Mouse (Mus musculus) kidney, postnatal 0 days (tissue): ENCODE results near the gene Taf13. TPM values are rescaled to one million over a fixed set of nuclear protein-coding genes. Genes with fewer than 3 reads are reported as not detected.

Source experiments
- ATAC-seq: fragments of 200-750 bp; cut with Nextera tagmentation; replicated peaks from 2 replicates; pipeline ENCODE4 v1.8.0; 2017; ENCODE audit warnings: low read depth, moderate number of reproducible peaks, moderate TSS enrichment, moderate library complexity; ENCODE audit not compliant: low FRiP score
- DNase-seq: peaks from one replicate; pipeline ENCODE4 v3.0.0-alpha.2; 2016; ENCODE audit warnings: low spot score
- H3K27ac ChIP-seq: fragments of 300-500 bp; sonication (generic); 2 replicates; pipeline ENCODE4 v1.5.1; 2014; ENCODE audit warnings: mild to moderate bottlenecking
- H3K27me3 ChIP-seq: fragments of 300-500 bp; sonication (generic); 2 replicates; pipeline ENCODE4 v1.6.1; 2014; ENCODE audit warnings: low read length, mixed read lengths; ENCODE audit not compliant: insufficient read depth
- H3K36me3 ChIP-seq: fragments of 300-500 bp; sonication (generic); 2 replicates; pipeline ENCODE4 v1.6.1; 2014; ENCODE audit warnings: low read length, mixed read lengths; ENCODE audit not compliant: insufficient read depth
- H3K4me1 ChIP-seq: fragments of 300-500 bp; sonication (generic); replicated peaks from 2 replicates; pipeline ENCODE4 v1.6.1; 2014; ENCODE audit warnings: antibody characterized with exemption, low read length, mixed read lengths; ENCODE audit not compliant: insufficient read depth
- H3K4me2 ChIP-seq: fragments of 300-500 bp; sonication (generic); 2 replicates; pipeline ENCODE4 v1.6.1; 2014; ENCODE audit warnings: mild to moderate bottlenecking, low read length, moderate library complexity, mixed read lengths
- H3K4me3 ChIP-seq: fragments of 300-500 bp; sonication (generic); replicated peaks from 2 replicates; pipeline ENCODE4 v1.5.1; 2014; ENCODE audit warnings: low read depth, low read length
- H3K9ac ChIP-seq: fragments of 300-500 bp; sonication (generic); 2 replicates; pipeline ENCODE4 v1.6.1; 2014; ENCODE audit warnings: low read depth, low read length
- H3K9me3 ChIP-seq: fragments of 300-500 bp; sonication (generic); replicated peaks from 2 replicates; pipeline ENCODE4 v1.6.1; 2016; ENCODE audit warnings: low read length, inconsistent platforms, mixed read lengths
- CTCF ChIP-seq: IDR thresholded peaks from 2 replicates; pipeline ENCODE4 v1.5.1; 2016; ENCODE audit warnings: antibody characterized with exemption, low read depth, mild to moderate bottlenecking, moderate library complexity
- WGBS: fragments of 180-500 bp; shearing (Covaris S2); extraction: QIAGEN DNeasy Blood & Tissue Kit; methylation state at CpG from one replicate; pipeline ENCODE4 v1.1.7; 2014; 5-methylcytosine and 5-hydroxymethylcytosine counted together
- polyA plus RNA-seq: library from polyadenylated mRNA; unstranded; fragments of >200 nt; fragmentation: Nextera tagmentation; extraction: Ambion mirVana; gene quantifications from 2 replicates; pipeline ENCODE4 v1.2.1, GENCODE M21; 2015

The Taf13 gene
- polyA plus RNA-seq, 1 experiment from 2014 or later, result 38.3 TPM

DNA sequence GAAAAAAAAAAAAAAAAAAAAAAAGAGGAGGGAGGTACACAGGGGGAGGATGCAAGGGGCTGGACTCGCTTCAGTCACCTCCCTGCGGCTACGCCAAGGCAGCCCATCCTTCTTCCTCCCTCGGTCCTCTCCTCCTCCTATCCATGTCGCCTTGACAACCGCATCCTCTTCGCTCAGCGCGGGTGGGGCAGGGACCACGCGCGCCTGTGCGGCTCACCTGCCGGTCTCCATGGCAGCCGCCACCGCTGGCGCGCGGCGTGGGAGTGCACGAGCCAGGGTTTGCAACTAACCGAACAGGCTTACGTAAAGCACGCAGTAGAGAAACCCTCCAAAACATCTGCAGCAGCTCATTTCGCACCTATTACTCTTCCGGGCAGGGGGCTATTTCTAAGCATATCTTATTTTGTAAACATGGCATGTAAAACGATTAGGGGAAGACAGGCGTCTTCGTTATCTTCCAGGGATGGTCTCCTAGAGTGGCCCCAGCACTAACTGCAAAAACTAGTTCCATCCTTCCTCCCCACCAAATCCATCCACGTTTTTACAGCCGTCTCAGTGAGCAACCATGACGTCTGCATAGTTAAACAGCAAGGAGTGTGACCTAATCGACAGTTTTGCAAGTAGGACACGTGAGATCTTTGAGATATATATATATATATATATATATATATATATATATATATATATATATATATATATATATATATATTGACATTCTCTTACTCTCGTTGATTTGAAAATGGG is 34.8 kb upstream of the Taf13 start, which contains the start of gene 5330417C22Rik:
Gene 5330417C22Rik (minus strand): TSS at position 20 of the 744 bp plus-strand sequence.
- Histone ChIP-seq H3K9me3 (no peaks in the 10 kb centered on the region), H3K4me2 (peak within 1 kb of the TSS; percentile 58), H3K27me3 (0 out of 2 replicates have a peak, but pooled peaks cover 4% of the 10 kb centered on the region), H3K36me3 (no peaks in the 10 kb centered on the region), H3K4me3 (peak within 1 kb of the TSS; percentile 25), H3K27ac (no peak within 1 kb of the TSS), H3K9ac (no peak within 1 kb of the TSS), H3K4me1 (no peaks in the 10 kb centered on the region)
- peak; percentile 77 for ATAC-seq
- no peak for TF ChIP-seq CTCF
- 1% methylated on average over 34 of the region's 35 CpGs for WGBS
- DNase-seq, result peak; percentile 47

DNA sequence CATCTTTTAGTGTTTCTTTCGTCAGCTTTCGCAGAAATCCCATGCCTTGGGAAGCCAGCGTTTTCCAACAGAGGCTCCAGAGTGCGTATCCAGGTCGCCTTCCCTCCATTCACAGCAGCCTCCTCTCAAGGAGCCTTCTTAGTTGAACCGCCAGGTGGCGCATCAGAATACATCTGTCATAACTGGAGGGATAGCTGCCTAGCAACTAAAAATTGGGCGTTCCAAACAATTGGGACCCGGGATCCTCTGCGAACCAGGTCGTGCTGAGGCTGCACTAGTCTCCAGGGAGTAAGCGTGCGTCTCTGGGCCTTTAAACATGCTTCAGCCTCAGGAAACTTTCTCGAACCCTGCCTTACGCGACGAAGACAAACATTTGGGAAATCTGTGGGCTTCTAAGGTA is 34.2 kb upstream of the Taf13 start:
- 4% methylated on average over 17 of the region's 17 CpGs for WGBS
- H3K36me3 ChIP-seq, result no peaks in the 10 kb centered on the region
- 0 out of 2 replicates have a peak, but pooled peaks cover 4% of the 10 kb centered on the region for H3K27me3 ChIP-seq
- H3K4me1 ChIP-seq, result no peaks in the 10 kb centered on the region
- peak; percentile 45; the same call in 1 of the 2 replicates for ATAC-seq
- 0 out of 2 replicates have a peak overlapping the region, but pooled peaks have one; percentile 2 for H3K4me3 ChIP-seq
- H3K4me2 ChIP-seq, result peak overlapping the region; percentile 48
- H3K9me3 ChIP-seq, result no peaks in the 10 kb centered on the region
- H3K27ac ChIP-seq, result no peak overlapping the region
- no peak overlapping the region for H3K9ac ChIP-seq
- peak; percentile 93 for DNase-seq
- TF ChIP-seq CTCF, result peak; percentile 89

DNA sequence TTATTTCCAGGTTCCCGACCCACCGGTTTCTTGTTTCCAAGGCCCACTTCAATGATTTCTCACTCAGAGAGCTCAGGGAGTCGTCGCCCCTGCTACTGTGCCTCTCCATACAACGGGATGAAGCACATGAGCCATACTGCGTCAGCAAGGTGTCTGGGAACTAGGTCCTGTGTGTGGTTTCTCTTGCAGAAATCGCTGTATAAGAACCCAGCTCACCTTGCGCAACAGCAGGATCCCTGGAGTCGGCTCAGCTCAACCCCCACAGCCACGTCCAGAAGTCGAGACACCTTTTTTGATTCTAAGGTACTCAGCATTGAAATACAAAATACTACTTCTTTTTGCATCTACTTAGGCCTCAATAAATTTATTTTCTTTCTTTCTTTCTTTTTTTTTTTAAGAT is 29.2 kb upstream of the Taf13 start:
- H3K4me3 ChIP-seq, result no peak overlapping the region
- TF ChIP-seq CTCF, result no peak
- ATAC-seq, result no peak
- no peak for DNase-seq
- WGBS, result 79% methylated on average over 11 of the region's 11 CpGs
- no peak overlapping the region for H3K4me2 ChIP-seq
- no peak overlapping the region for H3K9ac ChIP-seq
- no peaks in the 10 kb centered on the region for H3K4me1 ChIP-seq
- H3K27me3 ChIP-seq, result no peaks in the 10 kb centered on the region
- no peak overlapping the region for H3K27ac ChIP-seq
- H3K9me3 ChIP-seq, result no peaks in the 10 kb centered on the region
- no peaks in the 10 kb centered on the region for H3K36me3 ChIP-seq

DNA sequence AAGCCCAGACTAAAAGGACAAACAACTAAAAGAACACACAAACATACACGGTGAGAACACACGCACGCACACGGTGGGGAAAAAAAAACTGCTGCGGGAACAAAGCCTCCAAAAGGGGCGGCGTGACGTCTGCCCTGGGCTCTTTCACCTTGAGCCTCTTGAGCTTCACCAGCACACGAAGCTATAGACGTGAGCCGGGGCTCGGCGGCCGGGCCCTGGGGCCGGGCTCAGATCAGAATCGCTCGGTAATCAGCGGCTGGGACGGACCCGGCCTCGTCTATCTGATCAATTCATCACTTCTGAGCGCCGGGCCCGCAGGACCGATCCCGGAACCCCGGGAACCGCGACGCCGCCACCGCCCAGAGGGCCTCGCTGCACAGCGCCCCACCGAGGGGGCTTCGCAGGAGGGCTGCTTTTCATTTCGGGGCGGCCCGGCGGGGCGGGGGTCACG is 17.4 kb upstream of the Taf13 start:
- Histone ChIP-seq H3K27me3 (no peaks in the 10 kb centered on the region), H3K27ac (peak overlapping the region; percentile 81; the same call in 1 of the 2 replicates), H3K36me3 (peaks cover 20% of the 10 kb centered on the region), H3K9ac (peak overlapping the region; percentile 93), H3K9me3 (no peaks in the 10 kb centered on the region), H3K4me2 (peak overlapping the region; percentile 80), H3K4me1 (no peaks in the 10 kb centered on the region), H3K4me3 (peak overlapping the region; percentile 72)
- peak; percentile 41 for DNase-seq
- peak; percentile 76 for ATAC-seq
- under 1% methylated on average over 40 of the region's 42 CpGs for WGBS
- TF ChIP-seq CTCF, result no peak

DNA sequence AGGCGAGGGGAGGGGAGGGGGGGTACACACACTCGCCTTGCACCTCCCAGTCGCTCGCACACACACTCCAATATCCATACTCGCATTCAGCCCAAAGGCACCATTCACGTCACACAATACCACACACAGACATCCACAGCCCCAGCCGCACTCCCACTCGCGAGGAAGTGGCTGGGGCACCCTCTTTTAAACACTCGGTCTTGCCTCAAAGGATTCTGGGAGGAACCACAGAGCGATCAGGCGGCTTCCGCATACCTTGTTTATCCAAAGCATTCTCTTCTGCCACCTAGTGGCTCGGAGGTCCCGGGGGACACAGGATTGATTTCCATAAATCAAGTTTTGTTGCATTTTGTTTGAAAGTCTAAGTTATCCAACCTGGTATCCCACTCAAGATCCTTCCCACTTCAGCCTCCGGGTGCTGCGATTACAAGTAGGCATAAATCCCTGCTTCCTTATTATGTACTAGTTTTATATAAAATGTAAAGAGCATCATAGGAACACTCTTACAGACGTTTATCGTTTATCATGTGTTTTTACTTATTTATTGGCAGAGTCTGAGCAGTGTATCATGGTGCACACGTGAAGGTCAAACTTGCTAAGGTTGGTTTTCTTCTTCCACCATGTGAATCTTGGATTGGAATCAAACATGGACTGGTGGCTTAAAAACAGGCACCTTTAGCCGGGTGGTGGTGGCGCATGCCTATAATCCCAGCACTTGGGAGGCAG is 16.7 kb upstream of the Taf13 start:
- peak overlapping the region; percentile 80 for H3K4me2 ChIP-seq
- ATAC-seq (peak; percentile 95), DNase-seq (peak; percentile 97)
- H3K27ac ChIP-seq, result peak overlapping the region; percentile 81; the same call in 1 of the 2 replicates
- no peaks in the 10 kb centered on the region for H3K4me1 ChIP-seq
- 19% methylated on average over 21 of the region's 22 CpGs for WGBS
- peak overlapping the region; percentile 93 for H3K9ac ChIP-seq
- H3K27me3 ChIP-seq, result no peaks in the 10 kb centered on the region
- peak; percentile 98 for TF ChIP-seq CTCF
- peaks cover 20% of the 10 kb centered on the region for H3K36me3 ChIP-seq
- no peaks in the 10 kb centered on the region for H3K9me3 ChIP-seq
- H3K4me3 ChIP-seq, result peak overlapping the region; percentile 72

DNA sequence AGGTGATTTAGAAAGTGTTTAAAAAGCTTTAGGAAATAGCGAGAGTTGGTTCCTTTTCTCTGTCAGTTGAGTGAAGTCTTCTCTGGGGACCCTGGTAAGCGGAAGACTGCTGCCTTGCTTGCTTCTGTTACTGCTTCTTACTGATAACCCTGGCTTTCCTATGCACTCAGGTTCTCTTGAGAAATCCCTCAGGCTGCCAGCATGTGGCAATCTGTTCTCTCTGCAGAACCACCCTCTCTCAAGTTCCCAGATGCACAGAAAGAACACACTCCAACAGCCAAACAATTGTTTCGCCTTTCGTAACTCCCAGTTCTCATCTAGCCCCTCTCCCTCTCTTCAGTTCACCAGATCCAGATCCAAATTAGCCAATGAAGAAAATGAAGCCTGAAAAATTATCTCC is 13.6 kb upstream of the Taf13 start:
- no peak for TF ChIP-seq CTCF
- 91% methylated on average over 4 of the region's 4 CpGs for WGBS
- DNase-seq, result no peak
- H3K27ac ChIP-seq, result no peak overlapping the region
- H3K36me3 ChIP-seq, result peaks cover 20% of the 10 kb centered on the region
- H3K9me3 ChIP-seq, result no peaks in the 10 kb centered on the region
- H3K4me3 ChIP-seq, result no peak overlapping the region
- H3K4me2 ChIP-seq, result no peak overlapping the region
- no peak for ATAC-seq
- no peak overlapping the region for H3K9ac ChIP-seq
- H3K4me1 ChIP-seq, result peaks cover 11% of the 10 kb centered on the region; the same call in 1 of the 2 replicates
- no peaks in the 10 kb centered on the region for H3K27me3 ChIP-seq
